Mouse (Mus musculus) ES-E14 (cell line): ENCODE measurements around the gene Tnpo2.

Source experiments
- CHD2 ChIP-seq: IDR thresholded peaks from 2 replicates; pipeline ENCODE4 v1.6.1; 2014; ENCODE audit warnings: mild to moderate bottlenecking, low read depth, low read length, inconsistent platforms
- HCFC1 ChIP-seq: IDR thresholded peaks from 2 replicates; pipeline ENCODE4 v1.6.1; 2012; ENCODE audit warnings: low read length, inconsistent platforms, borderline replicate concordance; ENCODE audit not compliant: insufficient read depth
- MAFK ChIP-seq: IDR thresholded peaks from 2 replicates; pipeline ENCODE4 v1.6.1; 2014; ENCODE audit warnings: mild to moderate bottlenecking, low read depth, low read length, inconsistent platforms; ENCODE audit not compliant: insufficient read depth
- ZC3H11A ChIP-seq: IDR thresholded peaks from 2 replicates; pipeline ENCODE4 v1.6.1; 2012; ENCODE audit warnings: low read depth, mild to moderate bottlenecking, inconsistent platforms, low read length, borderline replicate concordance
- ZNF384 ChIP-seq: IDR thresholded peaks from 2 replicates; pipeline ENCODE4 v1.6.1; 2012; ENCODE audit warnings: low read depth, low read length, inconsistent platforms

- no peak for TF ChIP-seq MAFK
- TF ChIP-seq ZC3H11A = no peak
- TF ChIP-seq ZNF384 = no peak
- TF ChIP-seq CHD2 = no peak
- TF ChIP-seq HCFC1 = no peak
These were observed 39.3 kb downstream of the Tnpo2 start for GRCm38 (mm10) chr8:85076001-85076400.
